Mouse (Mus musculus) granulocyte monocyte progenitor cell, adult 5-6 weeks (primary cell): Measurements from ENCODE around the gene Sec22b. TPM values are rescaled to one million over a fixed set of nuclear protein-coding genes. Genes with fewer than 3 reads are reported as not detected.

Experiments
- ATAC-seq: replicated peaks from 2 replicates; pipeline ENCODE4 v1.8.0; 2016; ENCODE audit warnings: mild to moderate bottlenecking, moderate TSS enrichment, inconsistent platforms; ENCODE audit not compliant: poor library complexity, severe bottlenecking
- total RNA-seq, 2 experiments: library from RNA; stranded (forward) in 1 of 2; stranded (reverse) in 1 of 2; fragments of 200-712, 200-1000 nt in 1 of 2; fragments of >200 nt in 1 of 2; fragmentation: Nextera tagmentation in 1 of 2; gene quantifications; 2 replicates each; pipeline ENCODE4 v1.2.3; 2014 to 2017

Sec22b gene
- total RNA-seq, 2 experiments from 2014 or later, result 71.1 to 83.2 TPM

DNA sequence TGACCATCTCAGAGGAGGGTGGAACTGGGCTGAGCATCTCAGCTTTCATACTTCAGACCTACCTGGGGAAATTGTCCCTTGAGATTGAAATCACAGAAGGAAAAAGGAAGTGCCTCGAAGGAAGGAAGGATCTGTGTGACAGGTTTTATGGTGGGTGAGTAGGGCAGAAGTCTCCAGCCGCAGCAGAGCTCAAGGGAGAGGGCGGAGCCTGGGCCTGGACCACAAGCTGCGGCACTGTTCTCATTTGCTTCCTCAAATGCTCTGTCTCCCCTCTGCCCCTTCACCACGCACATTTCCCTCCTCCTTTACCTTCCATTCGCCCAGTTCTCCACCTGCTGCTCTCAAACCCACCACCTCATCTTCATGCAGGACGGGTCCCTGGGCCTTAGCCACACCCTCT, 70.1 kb downstream of the Sec22b start:
- peak; percentile 99 for ATAC-seq

GRCm38 (mm10) chr3:97972200-97972599, 71.2 kb downstream of the Sec22b start:
- no peak for ATAC-seq

DNA sequence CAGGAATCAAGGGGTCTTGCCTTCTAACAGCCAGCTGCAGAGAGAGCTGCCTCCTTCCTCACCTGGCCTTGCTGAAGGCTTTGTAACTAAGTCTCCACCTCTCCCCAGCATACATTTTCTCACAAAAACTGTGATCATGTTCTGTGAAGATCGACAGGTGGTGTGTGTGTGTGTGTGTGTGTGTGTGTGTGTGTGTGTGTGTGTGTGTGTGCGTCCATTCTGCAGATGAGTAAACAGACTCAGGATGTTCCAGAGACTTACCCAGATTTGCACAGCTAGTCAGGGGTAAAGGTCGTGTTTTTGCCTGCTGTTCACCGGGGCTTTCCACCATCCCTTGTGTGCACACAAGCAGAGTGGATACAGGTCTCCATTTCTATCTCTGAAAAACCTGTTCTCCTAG, 71.7 kb downstream of the Sec22b start:
- ATAC-seq, result no peak

Other genes with a start within 250 kb of the Sec22b start
- 4.1 and 10.1 TPM in 2 replicates for gene Prkab2, start 243.0 kb upstream of the Sec22b start, total RNA-seq (2014; fragmentation: Nextera tagmentation)
- gene Prkab2, start 243.0 kb upstream of the Sec22b start, total RNA-seq (2017), result 3.3 and 5.0 TPM in 2 replicates
- gene Gm17651, start 226.5 kb upstream of the Sec22b start, total RNA-seq (2014; fragmentation: Nextera tagmentation), result not detected in 2 replicates
- gene Gm17651, start 226.5 kb upstream of the Sec22b start, total RNA-seq (2017), result not detected in 2 replicates
- 5.0 and 8.1 TPM in 2 replicates for gene Pde4dip, start 12.5 kb upstream of the Sec22b start, total RNA-seq (2014; fragmentation: Nextera tagmentation)
- 7.5 and 9.7 TPM in 2 replicates for gene Pde4dip, start 12.5 kb upstream of the Sec22b start, total RNA-seq (2017)
- gene Notch2, start 112.3 kb downstream of the Sec22b start, total RNA-seq (2014; fragmentation: Nextera tagmentation), result 27.9 TPM in 2 replicates
- gene Notch2, start 112.3 kb downstream of the Sec22b start, total RNA-seq (2017), result 23.1 and 31.3 TPM in 2 replicates